Mouse (Mus musculus) neural tube, embryonic 15.5 days (tissue): Measurements from ENCODE around the gene Art4. TPM values are rescaled to one million over a fixed set of nuclear protein-coding genes. Genes with fewer than 3 reads are reported as not detected.

Experiments used
- ATAC-seq: fragments of 200-750 bp; cut with Nextera tagmentation; 2 replicates; pipeline ENCODE4 v1.8.0; 2017; ENCODE audit warnings: mild to moderate bottlenecking, moderate TSS enrichment, moderate library complexity; ENCODE audit not compliant: low FRiP score
- H3K27ac ChIP-seq: fragments of 300-500 bp; sonication (generic); replicated peaks from 2 replicates; pipeline ENCODE4 v1.5.1; 2015; ENCODE audit warnings: mild to moderate bottlenecking, inconsistent platforms
- H3K27me3 ChIP-seq: fragments of 300-500 bp; sonication (generic); replicated peaks from 2 replicates; pipeline ENCODE4 v1.6.1; 2015; ENCODE audit warnings: inconsistent platforms
- H3K36me3 ChIP-seq: fragments of 300-500 bp; sonication (generic); 2 replicates; pipeline ENCODE4 v1.6.1; 2015; ENCODE audit warnings: inconsistent platforms
- H3K4me1 ChIP-seq: fragments of 300-500 bp; sonication (generic); 2 replicates; pipeline ENCODE4 v1.6.1; 2015; ENCODE audit warnings: inconsistent platforms
- H3K4me2 ChIP-seq: fragments of 300-500 bp; sonication (generic); 2 replicates; pipeline ENCODE4 v1.6.1; 2015; ENCODE audit warnings: inconsistent platforms, mild to moderate bottlenecking, moderate library complexity
- H3K4me3 ChIP-seq: fragments of 300-500 bp; sonication (generic); replicated peaks from 2 replicates; pipeline ENCODE4 v1.5.1; 2015; ENCODE audit warnings: mild to moderate bottlenecking, inconsistent platforms
- H3K9ac ChIP-seq: fragments of 300-500 bp; sonication (generic); replicated peaks from 2 replicates; pipeline ENCODE4 v1.6.1; 2015; ENCODE audit warnings: mild to moderate bottlenecking, inconsistent platforms
- H3K9me3 ChIP-seq: fragments of 300-500 bp; sonication (generic); replicated peaks from 2 replicates; pipeline ENCODE4 v1.6.1; 2016; ENCODE audit warnings: inconsistent platforms
- WGBS: fragments of 180-500 bp; shearing (Covaris S2); methylation state at CpG from one replicate; pipeline ENCODE4 v1.1.7; 2015; ENCODE audit warnings: mixed read lengths; 5-methylcytosine and 5-hydroxymethylcytosine counted together
- polyA plus RNA-seq: library from polyadenylated mRNA; unstranded; fragments of >200 nt; fragmentation: Nextera tagmentation; extraction: Ambion mirVana; gene quantifications from 2 replicates; pipeline ENCODE4 v1.2.1, GENCODE M21; 2015

The Art4 gene
- polyA plus RNA-seq, 1 experiment from 2014 or later = 0.23 TPM

- Histone ChIP-seq H3K4me1 (peaks cover 12% of the 10 kb centered on the region), H3K27me3 (no peaks in the 10 kb centered on the region), H3K9me3 (no peaks in the 10 kb centered on the region), H3K4me2 (no peak overlapping the region), H3K9ac (no peak overlapping the region), H3K27ac (no peak overlapping the region), H3K36me3 (peaks cover 50% of the 10 kb centered on the region), H3K4me3 (no peak overlapping the region)
- WGBS = 95% methylated on average over 8 of the region's 8 CpGs
- no peak for ATAC-seq
These were observed 32.5 kb downstream of the Art4 start for GRCm38 (mm10) chr6:136824987-136825386.

- no peak for ATAC-seq
- H3K36me3 ChIP-seq = peaks cover 85% of the 10 kb centered on the region
- H3K9ac ChIP-seq = no peak overlapping the region
- no peak overlapping the region for H3K4me3 ChIP-seq
- 96% methylated on average over 18 of the region's 18 CpGs for WGBS
- no peaks in the 10 kb centered on the region for H3K4me1 ChIP-seq
- H3K27me3 ChIP-seq = no peaks in the 10 kb centered on the region
- no peak overlapping the region for H3K27ac ChIP-seq
- H3K4me2 ChIP-seq = no peak overlapping the region
- H3K9me3 ChIP-seq = no peaks in the 10 kb centered on the region
These were observed 36.4 kb downstream of the Art4 start for GRCm38 (mm10) chr6:136821086-136821485.

- Histone ChIP-seq H3K27ac (no peak overlapping the region), H3K4me1 (no peaks in the 10 kb centered on the region), H3K9me3 (no peaks in the 10 kb centered on the region), H3K9ac (no peak overlapping the region), H3K4me3 (no peak overlapping the region), H3K27me3 (no peaks in the 10 kb centered on the region), H3K4me2 (no peak overlapping the region), H3K36me3 (peaks cover 88% of the 10 kb centered on the region)
- no peak for ATAC-seq
- 97% methylated on average over 21 of the region's 21 CpGs for WGBS
These were observed 37.2 kb downstream of the Art4 start for GRCm38 (mm10) chr6:136820381-136820780.

GRCm38 (mm10) chr6:136817549-136817948, 40.0 kb downstream of the Art4 start:
- H3K9me3 ChIP-seq = no peaks in the 10 kb centered on the region
- ATAC-seq = no peak
- H3K36me3 ChIP-seq = peaks cover 92% of the 10 kb centered on the region
- no peak overlapping the region for H3K27ac ChIP-seq
- no peak overlapping the region for H3K9ac ChIP-seq
- H3K4me2 ChIP-seq = no peak overlapping the region
- 97% methylated on average over 3 of the region's 3 CpGs for WGBS
- no peaks in the 10 kb centered on the region for H3K27me3 ChIP-seq
- H3K4me3 ChIP-seq = no peak overlapping the region
- no peaks in the 10 kb centered on the region for H3K4me1 ChIP-seq

- no peak overlapping the region for H3K4me3 ChIP-seq
- H3K27me3 ChIP-seq = no peaks in the 10 kb centered on the region
- WGBS = 97% methylated on average over 21 of the region's 21 CpGs
- H3K36me3 ChIP-seq = peaks cover 92% of the 10 kb centered on the region
- H3K27ac ChIP-seq = no peak overlapping the region
- H3K4me2 ChIP-seq = no peak overlapping the region
- no peak overlapping the region for H3K9ac ChIP-seq
- H3K4me1 ChIP-seq = no peaks in the 10 kb centered on the region
- no peak for ATAC-seq
- no peaks in the 10 kb centered on the region for H3K9me3 ChIP-seq
These were observed 40.7 kb downstream of the Art4 start for GRCm38 (mm10) chr6:136816826-136817225.

- H3K4me1 ChIP-seq = no peaks in the 10 kb centered on the region
- H3K36me3 ChIP-seq = peaks cover 78% of the 10 kb centered on the region
- no peak overlapping the region for H3K27ac ChIP-seq
- no peak overlapping the region for H3K9ac ChIP-seq
- WGBS = 94% methylated on average over 7 of the region's 7 CpGs
- no peak for ATAC-seq
- H3K4me3 ChIP-seq = no peak overlapping the region
- no peaks in the 10 kb centered on the region for H3K27me3 ChIP-seq
- H3K4me2 ChIP-seq = no peak overlapping the region
- H3K9me3 ChIP-seq = no peaks in the 10 kb centered on the region
These were observed 42.2 kb downstream of the Art4 start for GRCm38 (mm10) chr6:136815381-136815780.

GRCm38 (mm10) chr6:136813117-136813516, 44.4 kb downstream of the Art4 start:
- WGBS = 41% methylated on average over 4 of the region's 4 CpGs
- ATAC-seq = no peak
- Histone ChIP-seq H3K27ac (no peak overlapping the region), H3K4me1 (peaks cover 13% of the 10 kb centered on the region), H3K9me3 (no peaks in the 10 kb centered on the region), H3K27me3 (no peaks in the 10 kb centered on the region), H3K36me3 (peaks cover 58% of the 10 kb centered on the region), H3K9ac (no peak overlapping the region), H3K4me3 (no peak overlapping the region), H3K4me2 (no peak overlapping the region)

- ATAC-seq = no peak
- no peak overlapping the region for H3K4me2 ChIP-seq
- H3K9ac ChIP-seq = no peak overlapping the region
- no peaks in the 10 kb centered on the region for H3K9me3 ChIP-seq
- WGBS = 91% methylated on average over 10 of the region's 10 CpGs
- H3K4me3 ChIP-seq = no peak overlapping the region
- H3K27me3 ChIP-seq = no peaks in the 10 kb centered on the region
- peaks cover 20% of the 10 kb centered on the region for H3K4me1 ChIP-seq
- H3K36me3 ChIP-seq = peaks cover 39% of the 10 kb centered on the region
- no peak overlapping the region for H3K27ac ChIP-seq
These were observed 46.3 kb downstream of the Art4 start for GRCm38 (mm10) chr6:136811196-136811595.

- ATAC-seq = no peak
- H3K9ac ChIP-seq = no peak overlapping the region
- peaks cover 25% of the 10 kb centered on the region for H3K4me1 ChIP-seq
- no peaks in the 10 kb centered on the region for H3K9me3 ChIP-seq
- no peak overlapping the region for H3K27ac ChIP-seq
- 84% methylated on average over 13 of the region's 13 CpGs for WGBS
- H3K27me3 ChIP-seq = no peaks in the 10 kb centered on the region
- peak overlapping the region; percentile 81 for H3K4me2 ChIP-seq
- peak overlapping the region; percentile 90 for H3K4me3 ChIP-seq
- H3K36me3 ChIP-seq = peaks cover 27% of the 10 kb centered on the region
These were observed 47.9 kb downstream of the Art4 start for GRCm38 (mm10) chr6:136809673-136810072.

GRCm38 (mm10) chr6:136809077-136809476, 48.5 kb downstream of the Art4 start:
- no peak overlapping the region for H3K27ac ChIP-seq
- peaks cover 21% of the 10 kb centered on the region for H3K36me3 ChIP-seq
- no peaks in the 10 kb centered on the region for H3K27me3 ChIP-seq
- ATAC-seq = no peak
- peak overlapping the region; percentile 69 for H3K9ac ChIP-seq
- peaks cover 26% of the 10 kb centered on the region for H3K4me1 ChIP-seq
- peak overlapping the region; percentile 90 for H3K4me3 ChIP-seq
- peak overlapping the region; percentile 81 for H3K4me2 ChIP-seq
- WGBS = 36% methylated on average over 14 of the region's 14 CpGs
- H3K9me3 ChIP-seq = no peaks in the 10 kb centered on the region

- WGBS = under 1% methylated on average over 28 of the region's 28 CpGs
- peak overlapping the region; percentile 81 for H3K4me2 ChIP-seq
- H3K4me1 ChIP-seq = peaks cover 26% of the 10 kb centered on the region
- H3K27ac ChIP-seq = peak overlapping the region; percentile 75
- H3K4me3 ChIP-seq = peak overlapping the region; percentile 90
- peaks cover 17% of the 10 kb centered on the region for H3K36me3 ChIP-seq
- peak; percentile 5 for ATAC-seq
- no peaks in the 10 kb centered on the region for H3K9me3 ChIP-seq
- H3K27me3 ChIP-seq = no peaks in the 10 kb centered on the region
- H3K9ac ChIP-seq = peak overlapping the region; percentile 69
These were observed 48.9 kb downstream of the Art4 start for GRCm38 (mm10) chr6:136808631-136809046.

- Histone ChIP-seq H3K4me3 (peak within 1 kb of the TSS; percentile 90), H3K27ac (peak within 1 kb of the TSS; percentile 83), H3K27me3 (no peaks in the 10 kb centered on the region), H3K4me2 (peak within 1 kb of the TSS; percentile 81), H3K36me3 (peaks cover 12% of the 10 kb centered on the region), H3K9me3 (no peaks in the 10 kb centered on the region), H3K9ac (peak within 1 kb of the TSS; percentile 69), H3K4me1 (peaks cover 32% of the 10 kb centered on the region)
- ATAC-seq = peak; percentile 88
- under 1% methylated on average over 34 of the region's 34 CpGs for WGBS
These were observed 49.5 kb downstream of the Art4 start, which contains the start of gene H2afj for GRCm38 (mm10) chr6:136808014-136808417. Gene H2afj (plus strand): TSS chr6:136808244.
